Mouse (Mus musculus) embryonic facial prominence, embryonic 12.5 days (tissue): ENCODE results near the gene Cntln. TPM values are rescaled to one million over a fixed set of nuclear protein-coding genes. Genes with fewer than 3 reads are reported as not detected.

Experiments
- ATAC-seq: fragments of 200-750 bp; cut with Nextera tagmentation; 2 replicates; pipeline ENCODE4 v1.8.0; 2017; ENCODE audit not compliant: insufficient number of reproducible peaks, insufficient read depth, low FRiP score, low TSS enrichment
- H3K27ac ChIP-seq: fragments of 300-500 bp; sonication (generic); 2 replicates; pipeline ENCODE4 v1.5.1; 2016; ENCODE audit warnings: mild to moderate bottlenecking
- H3K27me3 ChIP-seq: fragments of 300-500 bp; sonication (generic); 2 replicates; pipeline ENCODE4 v1.6.1; 2016; ENCODE audit warnings: mild to moderate bottlenecking, moderate library complexity
- H3K36me3 ChIP-seq: fragments of 300-500 bp; sonication (generic); 2 replicates; pipeline ENCODE4 v1.6.1; 2016; ENCODE audit warnings: mild to moderate bottlenecking
- H3K4me1 ChIP-seq: fragments of 300-500 bp; sonication (generic); 2 replicates; pipeline ENCODE4 v1.6.1; 2016
- H3K4me2 ChIP-seq: fragments of 300-500 bp; sonication (generic); replicated peaks from 2 replicates; pipeline ENCODE4 v1.6.1; 2016; ENCODE audit warnings: mild to moderate bottlenecking, moderate library complexity
- H3K4me3 ChIP-seq: fragments of 300-500 bp; sonication (generic); 2 replicates; pipeline ENCODE4 v1.5.1; 2016; ENCODE audit warnings: mild to moderate bottlenecking
- H3K9ac ChIP-seq: fragments of 300-500 bp; sonication (generic); 2 replicates; pipeline ENCODE4 v1.6.1; 2016; ENCODE audit warnings: mild to moderate bottlenecking, moderate library complexity
- H3K9me3 ChIP-seq: fragments of 300-500 bp; sonication (generic); 2 replicates; pipeline ENCODE4 v1.6.1; 2016; ENCODE audit warnings: mild to moderate bottlenecking, moderate library complexity
- WGBS: fragments of 180-500 bp; shearing (Covaris S2); methylation state at CpG from one replicate; pipeline ENCODE4 v1.1.7; 2016; 5-methylcytosine and 5-hydroxymethylcytosine counted together
- polyA plus RNA-seq: library from polyadenylated mRNA; unstranded; fragments of >200 nt; fragmentation: Nextera tagmentation; extraction: Ambion mirVana; gene quantifications from 2 replicates; pipeline ENCODE4 v1.2.1, GENCODE M21; 2016

Cntln gene
- polyA plus RNA-seq, result 17.5 TPM in 2 replicates

GRCm38 (mm10) chr4:84884111-84884538 lies at the start of gene Cntln:
Gene Cntln, plus strand, starts transcription at chr4:84884309.
- H3K4me3 ChIP-seq, result peak within 1 kb of the TSS; percentile 71
- H3K9me3 ChIP-seq, result 0 out of 2 replicates have a peak, but pooled peaks cover 2% of the 10 kb centered on the region
- H3K9ac ChIP-seq, result peak within 1 kb of the TSS; percentile 94
- WGBS, result 2% methylated on average over 42 of the region's 50 CpGs
- peak within 1 kb of the TSS; percentile 96 for H3K27ac ChIP-seq
- H3K4me1 ChIP-seq, result peaks cover 6% of the 10 kb centered on the region
- H3K4me2 ChIP-seq, result peak within 1 kb of the TSS; percentile 68
- peak; percentile 94 for ATAC-seq
- no peaks in the 10 kb centered on the region for H3K27me3 ChIP-seq
- H3K36me3 ChIP-seq, result no peaks in the 10 kb centered on the region

DNA sequence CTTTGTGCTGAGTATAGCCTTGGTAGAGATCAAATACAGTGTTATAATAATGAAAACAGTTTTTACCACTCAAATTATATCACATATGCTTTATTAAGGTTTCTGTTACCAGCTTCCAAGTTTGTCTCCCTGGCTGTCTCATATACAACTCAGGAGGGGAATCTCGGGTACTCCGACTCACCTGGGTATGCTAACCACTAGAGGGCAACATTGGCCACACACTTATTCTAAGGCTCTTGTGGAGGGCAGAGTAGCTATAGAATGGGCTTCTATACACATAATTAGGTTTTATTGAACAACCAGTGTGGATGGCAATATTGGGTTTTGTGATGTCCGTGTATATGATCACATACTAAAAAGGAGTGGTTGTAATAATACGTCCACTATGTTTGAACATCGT lies 47.1 kb upstream of the Cntln start:
- WGBS, result 45% methylated on average over 5 of the region's 5 CpGs
- H3K9me3 ChIP-seq, result no peaks in the 10 kb centered on the region
- no peaks in the 10 kb centered on the region for H3K4me1 ChIP-seq
- no peaks in the 10 kb centered on the region for H3K36me3 ChIP-seq
- H3K4me3 ChIP-seq, result no peak overlapping the region
- H3K27me3 ChIP-seq, result no peaks in the 10 kb centered on the region
- no peak overlapping the region for H3K27ac ChIP-seq
- no peak overlapping the region for H3K4me2 ChIP-seq
- no peak overlapping the region for H3K9ac ChIP-seq
- no peak for ATAC-seq

- Histone ChIP-seq H3K27ac (no peak overlapping the region), H3K4me1 (no peaks in the 10 kb centered on the region), H3K27me3 (no peaks in the 10 kb centered on the region), H3K4me2 (no peak overlapping the region), H3K9ac (no peak overlapping the region), H3K36me3 (no peaks in the 10 kb centered on the region), H3K9me3 (no peaks in the 10 kb centered on the region), H3K4me3 (no peak overlapping the region)
- 88% methylated on average over 3 of the region's 3 CpGs for WGBS
- no peak for ATAC-seq
Measured at GRCm38 (mm10) chr4:84838545-84838944, 45.6 kb upstream of the Cntln start.

DNA sequence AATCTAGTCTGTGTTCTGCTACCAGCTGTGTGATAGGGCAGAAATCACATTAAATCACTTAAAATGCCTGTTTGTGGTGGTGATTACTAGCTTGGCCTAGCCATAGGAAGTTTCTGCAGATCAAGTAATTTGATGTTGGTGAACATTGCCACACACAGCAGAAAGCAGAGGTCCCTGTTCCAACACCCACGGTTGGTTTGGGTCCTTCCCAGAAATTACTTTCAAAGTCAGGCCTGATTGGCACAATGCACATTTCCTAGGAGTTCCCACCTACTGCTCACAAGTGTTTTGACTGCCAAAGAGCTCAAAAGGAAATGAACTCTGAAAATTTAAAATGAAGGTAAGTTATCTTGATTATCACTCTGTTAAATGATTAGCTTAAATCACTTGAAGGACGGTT lies 44.6 kb upstream of the Cntln start:
- no peaks in the 10 kb centered on the region for H3K4me1 ChIP-seq
- ATAC-seq, result no peak
- H3K27ac ChIP-seq, result no peak overlapping the region
- no peaks in the 10 kb centered on the region for H3K9me3 ChIP-seq
- no peak overlapping the region for H3K9ac ChIP-seq
- no peak overlapping the region for H3K4me2 ChIP-seq
- H3K4me3 ChIP-seq, result no peak overlapping the region
- WGBS, result 80% methylated on average over 2 of the region's 2 CpGs
- no peaks in the 10 kb centered on the region for H3K27me3 ChIP-seq
- no peaks in the 10 kb centered on the region for H3K36me3 ChIP-seq

- H3K4me1 ChIP-seq, result peaks cover 9% of the 10 kb centered on the region; the same call in 1 of the 2 replicates
- WGBS, result 82% methylated on average over 2 of the region's 2 CpGs
- H3K27me3 ChIP-seq, result no peaks in the 10 kb centered on the region
- no peaks in the 10 kb centered on the region for H3K36me3 ChIP-seq
- H3K9me3 ChIP-seq, result no peaks in the 10 kb centered on the region
- no peak overlapping the region for H3K4me2 ChIP-seq
- H3K27ac ChIP-seq, result no peak overlapping the region
- ATAC-seq, result no peak
- H3K9ac ChIP-seq, result no peak overlapping the region
- no peak overlapping the region for H3K4me3 ChIP-seq
Measured at GRCm38 (mm10) chr4:84857588-84857987, 26.5 kb upstream of the Cntln start.

GRCm38 (mm10) chr4:84876347-84876746 lies 7.8 kb upstream of the Cntln start:
- no peak overlapping the region for H3K4me3 ChIP-seq
- H3K9ac ChIP-seq, result no peak overlapping the region
- H3K27me3 ChIP-seq, result no peaks in the 10 kb centered on the region
- H3K9me3 ChIP-seq, result peaks cover 2% of the 10 kb centered on the region; the same call in 1 of the 2 replicates
- H3K4me2 ChIP-seq, result no peak overlapping the region
- no peaks in the 10 kb centered on the region for H3K4me1 ChIP-seq
- H3K27ac ChIP-seq, result no peak overlapping the region
- H3K36me3 ChIP-seq, result no peaks in the 10 kb centered on the region
- no peak for ATAC-seq
- 35% methylated on average over 3 of the region's 3 CpGs for WGBS

GRCm38 (mm10) chr4:84883646-84884045 lies 463 bp upstream of the Cntln start:
- peak overlapping the region; percentile 96; the same call in 1 of the 2 replicates for H3K27ac ChIP-seq

DNA sequence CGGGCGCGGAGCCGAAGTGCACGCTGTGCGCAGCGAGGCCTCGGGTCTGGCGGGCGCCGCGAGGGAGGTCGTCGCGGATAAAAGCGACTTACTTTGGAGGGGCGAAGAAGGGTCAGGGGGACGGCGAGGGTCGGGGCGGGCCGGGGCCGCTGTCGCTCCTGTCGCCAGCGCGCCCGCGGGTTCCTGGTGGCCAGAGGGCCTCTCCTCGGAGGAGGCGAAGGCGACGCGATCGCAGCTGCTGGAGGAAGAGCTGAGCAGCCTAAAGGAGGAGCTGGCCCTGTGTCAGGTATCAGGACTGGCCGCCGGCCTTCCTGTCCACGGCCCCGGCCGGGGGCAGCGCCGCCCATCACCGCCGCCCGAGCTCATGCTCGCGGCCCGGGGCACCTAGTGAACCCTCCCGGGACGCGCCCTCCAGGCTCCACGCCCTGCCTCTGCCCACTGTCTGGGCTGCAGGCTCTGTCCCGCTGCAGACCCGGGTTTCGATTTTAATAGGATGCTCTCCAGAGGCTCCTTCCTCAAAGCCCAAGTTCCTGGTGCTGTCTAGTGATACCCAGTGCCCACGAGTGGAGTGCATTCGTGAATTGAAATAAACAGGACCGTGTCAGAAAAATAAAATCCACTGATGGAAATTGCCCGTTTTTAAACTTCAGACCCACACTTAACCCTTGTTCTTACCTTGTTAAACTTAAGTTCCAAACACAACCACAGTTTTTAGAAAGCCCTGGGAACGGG lies 596 bp downstream of the Cntln start:
- Histone ChIP-seq H3K27ac (peak overlapping the region; percentile 96), H3K4me2 (peak overlapping the region; percentile 68), H3K9me3 (0 out of 2 replicates have a peak, but pooled peaks cover 2% of the 10 kb centered on the region), H3K36me3 (no peaks in the 10 kb centered on the region), H3K4me3 (peak overlapping the region; percentile 71), H3K27me3 (no peaks in the 10 kb centered on the region), H3K4me1 (peaks cover 6% of the 10 kb centered on the region), H3K9ac (peak overlapping the region; percentile 94)
- WGBS, result 2% methylated on average over 60 of the region's 60 CpGs
- peak; percentile 67 for ATAC-seq

More at GRCm38 (mm10) chr4:84883646-84884045, 463 bp upstream of the Cntln start:
- no peaks in the 10 kb centered on the region for H3K27me3 ChIP-seq
- 74% methylated on average over 12 of the region's 12 CpGs for WGBS
- H3K4me2 ChIP-seq, result peak overlapping the region; percentile 68
- H3K4me3 ChIP-seq, result peak overlapping the region; percentile 71
- H3K4me1 ChIP-seq, result peaks cover 6% of the 10 kb centered on the region
- H3K9ac ChIP-seq, result peak overlapping the region; percentile 94
- ATAC-seq, result no peak
- 0 out of 2 replicates have a peak, but pooled peaks cover 2% of the 10 kb centered on the region for H3K9me3 ChIP-seq
- H3K36me3 ChIP-seq, result no peaks in the 10 kb centered on the region

DNA sequence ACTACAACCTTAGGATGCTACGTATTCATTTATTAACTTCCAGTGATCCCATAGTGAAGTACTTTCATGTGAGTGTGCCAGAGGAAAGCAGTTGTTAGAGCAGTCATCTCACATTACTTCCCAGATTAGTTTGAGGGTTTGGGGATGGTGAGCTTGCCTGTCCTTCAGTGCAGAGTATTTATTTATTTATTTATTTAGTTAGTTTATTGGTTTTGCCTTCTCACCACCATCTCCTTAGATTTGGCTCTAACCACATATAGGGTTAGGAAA lies 1.1 kb downstream of the Cntln start:
- H3K27me3 ChIP-seq, result no peaks in the 10 kb centered on the region
- peak overlapping the region; percentile 71 for H3K4me3 ChIP-seq
- peak overlapping the region; percentile 94 for H3K9ac ChIP-seq
- 0 out of 2 replicates have a peak, but pooled peaks cover 2% of the 10 kb centered on the region for H3K9me3 ChIP-seq
- H3K4me2 ChIP-seq, result peak overlapping the region; percentile 68
- peak overlapping the region; percentile 96 for H3K27ac ChIP-seq
- peaks cover 1% of the 10 kb centered on the region; the same call in 1 of the 2 replicates for H3K36me3 ChIP-seq
- WGBS, result 23% methylated on average over 1 of the region's 1 CpGs
- H3K4me1 ChIP-seq, result peaks cover 6% of the 10 kb centered on the region
- ATAC-seq, result no peak

DNA sequence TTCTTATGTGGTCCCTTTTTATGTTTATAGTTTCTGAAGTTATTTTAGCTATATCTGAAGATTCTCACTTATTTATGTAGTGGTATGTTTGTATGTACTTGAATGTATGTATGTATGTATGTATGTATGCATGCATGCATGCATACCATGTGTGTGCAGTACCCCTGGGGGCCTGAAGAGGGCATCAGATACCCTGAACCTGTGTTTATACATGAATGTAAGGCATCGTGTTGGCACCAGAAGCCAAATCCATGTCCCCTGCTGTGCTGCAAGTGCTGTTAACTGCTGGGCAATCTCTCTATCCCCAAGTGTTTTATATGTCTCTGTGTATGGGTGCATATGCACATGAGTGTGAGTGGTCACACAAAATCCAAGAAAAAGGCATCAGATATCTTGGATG lies 34.3 kb downstream of the Cntln start:
- no peaks in the 10 kb centered on the region for H3K4me1 ChIP-seq
- 94% methylated on average over 1 of the region's 1 CpGs for WGBS
- H3K27me3 ChIP-seq, result no peaks in the 10 kb centered on the region
- H3K27ac ChIP-seq, result no peak overlapping the region
- peaks cover 3% of the 10 kb centered on the region; the same call in 1 of the 2 replicates for H3K9me3 ChIP-seq
- H3K4me3 ChIP-seq, result no peak overlapping the region
- no peak for ATAC-seq
- no peak overlapping the region for H3K9ac ChIP-seq
- H3K4me2 ChIP-seq, result no peak overlapping the region
- no peaks in the 10 kb centered on the region for H3K36me3 ChIP-seq

GRCm38 (mm10) chr4:84934342-84934929 lies 50.3 kb downstream of the Cntln start:
- Histone ChIP-seq H3K27ac (no peak overlapping the region), H3K4me3 (no peak overlapping the region), H3K9ac (no peak overlapping the region), H3K36me3 (0 out of 2 replicates have a peak, but pooled peaks cover 4% of the 10 kb centered on the region), H3K9me3 (0 out of 2 replicates have a peak, but pooled peaks cover 3% of the 10 kb centered on the region), H3K4me2 (no peak overlapping the region), H3K27me3 (no peaks in the 10 kb centered on the region), H3K4me1 (no peaks in the 10 kb centered on the region)
- ATAC-seq, result no peak
- WGBS, result 79% methylated on average over 6 of the region's 6 CpGs

DNA sequence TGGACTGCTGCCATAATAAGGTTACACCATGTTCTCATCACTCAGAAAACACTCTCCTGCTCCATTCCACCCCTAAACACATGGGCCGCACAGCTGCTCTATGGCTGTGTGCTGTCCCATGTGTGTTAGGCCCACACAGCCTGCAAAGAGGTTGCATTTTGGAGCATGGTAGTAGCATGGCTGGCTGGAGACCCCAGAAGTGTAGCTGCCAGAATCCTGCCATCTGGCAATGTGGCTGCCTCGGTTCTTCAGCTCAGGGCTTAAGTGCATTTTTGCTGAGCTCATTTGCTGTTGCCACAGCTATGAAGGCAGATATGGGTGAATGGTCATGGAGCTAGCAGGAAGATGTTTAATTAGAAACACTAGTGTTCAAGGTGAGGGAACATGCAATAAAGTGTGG lies 58.0 kb downstream of the Cntln start:
- WGBS, result 66% methylated on average over 2 of the region's 2 CpGs
- Histone ChIP-seq H3K4me3 (no peak overlapping the region), H3K27ac (no peak overlapping the region), H3K27me3 (no peaks in the 10 kb centered on the region), H3K9ac (no peak overlapping the region), H3K9me3 (no peaks in the 10 kb centered on the region), H3K4me2 (no peak overlapping the region), H3K4me1 (0 out of 2 replicates have a peak, but pooled peaks cover 4% of the 10 kb centered on the region), H3K36me3 (no peaks in the 10 kb centered on the region)
- no peak for ATAC-seq
